Mouse (Mus musculus) layer of hippocampus, postnatal 36 days (tissue): ENCODE data around the gene Vtcn1. TPM values are rescaled to one million over a fixed set of nuclear protein-coding genes. Genes with fewer than 3 reads are reported as not detected.

Source experiments
- DNase-seq, 2 experiments: peaks; one replicate each; pipeline ENCODE4 v3.0.0; 2022
- total RNA-seq, 2 experiments: library from RNA; stranded (reverse); gene quantifications; 2 replicates each; pipeline ENCODE4 v1.2.3; 2021

The Vtcn1 gene
- total RNA-seq, 2 experiments from 2014 or later, result not detected

GRCm38 (mm10) chr3:100856050-100856815 is 31.0 kb downstream of the Vtcn1 start:
- DNase-seq, result no peak

GRCm38 (mm10) chr3:100857139-100857538 is 31.9 kb downstream of the Vtcn1 start:
- DNase-seq, result no peak

- no peak for DNase-seq
These were observed 33.2 kb downstream of the Vtcn1 start for GRCm38 (mm10) chr3:100858334-100859002.

- DNase-seq, result no peak
These were observed 36.3 kb downstream of the Vtcn1 start for GRCm38 (mm10) chr3:100861307-100862303.

- DNase-seq, result no peak
These were observed 41.7 kb downstream of the Vtcn1 start for GRCm38 (mm10) chr3:100866946-100867345.

GRCm38 (mm10) chr3:100877057-100877456 is 51.8 kb downstream of the Vtcn1 start:
- DNase-seq, result no peak

GRCm38 (mm10) chr3:100881403-100881802 is 56.1 kb downstream of the Vtcn1 start:
- peak in 1 of 2 experiments; percentile 7 for DNase-seq

GRCm38 (mm10) chr3:100881843-100882634 is 56.8 kb downstream of the Vtcn1 start:
- no peak for DNase-seq

GRCm38 (mm10) chr3:100889234-100889633 is 64.0 kb downstream of the Vtcn1 start:
- no peak for DNase-seq

GRCm38 (mm10) chr3:100890406-100890805 is 65.1 kb downstream of the Vtcn1 start:
- DNase-seq, result no peak

GRCm38 (mm10) chr3:100892383-100893335 is 67.4 kb downstream of the Vtcn1 start:
- DNase-seq, result no peak

GRCm38 (mm10) chr3:100895500-100895899 is 70.2 kb downstream of the Vtcn1 start:
- no peak for DNase-seq

GRCm38 (mm10) chr3:100906128-100906527 is 80.9 kb downstream of the Vtcn1 start:
- no peak for DNase-seq

GRCm38 (mm10) chr3:100906916-100907315 is 81.7 kb downstream of the Vtcn1 start:
- DNase-seq, result no peak

- DNase-seq, result no peak
These were observed 83.3 kb downstream of the Vtcn1 start for GRCm38 (mm10) chr3:100908594-100908993.

GRCm38 (mm10) chr3:100910621-100911020 is 85.4 kb downstream of the Vtcn1 start:
- DNase-seq, result no peak

- DNase-seq, result no peak
These were observed 85.8 kb downstream of the Vtcn1 start for GRCm38 (mm10) chr3:100911026-100911425.

GRCm38 (mm10) chr3:100911498-100912213 is 86.4 kb downstream of the Vtcn1 start:
- DNase-seq, result no peak

GRCm38 (mm10) chr3:100916844-100917243 is 91.6 kb downstream of the Vtcn1 start:
- DNase-seq, result no peak

GRCm38 (mm10) chr3:100920611-100921140 is 95.4 kb downstream of the Vtcn1 start:
- DNase-seq, result no peak
